Mouse (Mus musculus): ENCODE results near the gene E130208F15Rik.

DNA sequence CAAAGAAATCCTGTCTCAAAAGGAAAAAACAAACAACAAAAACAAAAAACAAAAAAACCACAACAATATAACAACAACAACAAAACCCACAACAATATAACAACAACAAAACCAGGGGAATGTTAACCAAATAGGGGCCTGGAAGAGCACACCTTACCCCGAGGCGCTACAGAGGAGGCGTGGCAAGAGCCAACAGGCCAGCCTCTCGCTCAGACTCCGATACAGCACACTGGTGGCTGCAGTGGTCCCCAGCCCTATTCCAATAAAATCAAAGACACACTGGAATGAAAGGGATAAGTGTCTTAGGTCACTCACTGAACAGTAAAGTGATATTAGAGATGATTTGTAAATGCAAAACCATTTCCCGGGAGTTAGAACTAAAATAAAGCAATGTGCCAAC lies 42.0 kb upstream of the E130208F15Rik start:
- TF ChIP-seq GATA1 (IDR thresholded peaks at IDR 0.05; ENCODE audit: borderline replicate concordance, low read length) = no peak
- no peak for TF ChIP-seq FLI1 (IDR thresholded peaks at IDR 0.05; ENCODE audit: low read length)

All from megakaryocyte, embryonic 14.5 days (primary cell).